Mouse (Mus musculus) MEL (cell line): ENCODE results near the gene Ebf3.

ENCODE experiments used
- CTCF ChIP-seq, 3 experiments: IDR thresholded peaks in 2 of 3; conservative IDR thresholded peaks in 1 of 3; 2 replicates each; pipeline ENCODE4 v1.5.1; 2011 to 2012; ENCODE audit warnings: low read length in 3 of 3, low read depth in 2 of 3, mild to moderate bottlenecking in 2 of 3, improper control_type of control experiment in 1 of 3, inconsistent platforms in 1 of 3, mixed read lengths in 1 of 3, moderate library complexity in 1 of 3; ENCODE audit not compliant: control insufficient read depth in 1 of 3, insufficient read depth in 1 of 3, poor library complexity in 1 of 3, severe bottlenecking in 1 of 3
- EP300 ChIP-seq, 2 experiments: IDR thresholded peaks; 2 replicates each; pipeline ENCODE4 v1.6.1; 2011; ENCODE audit warnings: improper control_type of control experiment in 2 of 2, low read length in 2 of 2, low read depth in 1 of 2, mild to moderate bottlenecking in 1 of 2
- GATA1 ChIP-seq: IDR thresholded peaks from 2 replicates; pipeline ENCODE4 v1.6.1; 2011; ENCODE audit warnings: low read depth, low read length, improper control_type of control experiment
- MAFK ChIP-seq: IDR thresholded peaks from 2 replicates; pipeline ENCODE4 v1.6.1; 2011; ENCODE audit warnings: low read depth, mild to moderate bottlenecking, low read length, improper control_type of control experiment, borderline replicate concordance
- POLR2A ChIP-seq, 2 experiments: IDR thresholded peaks; 2 replicates each; pipeline ENCODE4 v1.6.1; 2011 to 2012; ENCODE audit warnings: low read length in 2 of 2, mild to moderate bottlenecking in 2 of 2, control low read depth in 1 of 2, improper control_type of control experiment in 1 of 2, low read depth in 1 of 2, moderate library complexity in 1 of 2; ENCODE audit not compliant: control insufficient read depth in 1 of 2, insufficient read depth in 1 of 2, poor library complexity in 1 of 2
- TCF12 ChIP-seq: IDR thresholded peaks from 2 replicates; pipeline ENCODE4 v1.6.1; 2014; ENCODE audit warnings: low read depth, mild to moderate bottlenecking, inconsistent platforms, low read length, improper control_type of control experiment, moderate library complexity
- ZNF384 ChIP-seq: IDR thresholded peaks from 2 replicates; pipeline ENCODE4 v1.6.1; 2012; ENCODE audit warnings: low read depth, mild to moderate bottlenecking, inconsistent platforms, low read length, improper control_type of control experiment

GRCm38 (mm10) chr7:137316926-137317658, 2.8 kb upstream of the Ebf3 start:
- no peak for TF ChIP-seq TCF12
- no peak for TF ChIP-seq MAFK
- no peak for TF ChIP-seq GATA1
- TF ChIP-seq ZNF384, result no peak
- no peak for TF ChIP-seq CTCF (IDR thresholded peaks at IDR 0.05 in 2 of 3, conservative IDR thresholded peaks at IDR 0.05 in 1 of 3; ENCODE audit: control insufficient read depth in 1 of 3, insufficient read depth in 1 of 3, low read depth in 2 of 3, low read length in 3 of 3, poor library complexity in 1 of 3, severe bottlenecking in 1 of 3)
- TF ChIP-seq EP300 (IDR thresholded peaks at IDR 0.05; ENCODE audit: low read depth in 1 of 2, low read length in 2 of 2), result no peak
- no peak for TF ChIP-seq POLR2A (IDR thresholded peaks at IDR 0.05; ENCODE audit: control insufficient read depth in 1 of 2, insufficient read depth in 1 of 2, low read depth in 1 of 2, low read length in 2 of 2, poor library complexity in 1 of 2)
